In the genomic region with DNA sequence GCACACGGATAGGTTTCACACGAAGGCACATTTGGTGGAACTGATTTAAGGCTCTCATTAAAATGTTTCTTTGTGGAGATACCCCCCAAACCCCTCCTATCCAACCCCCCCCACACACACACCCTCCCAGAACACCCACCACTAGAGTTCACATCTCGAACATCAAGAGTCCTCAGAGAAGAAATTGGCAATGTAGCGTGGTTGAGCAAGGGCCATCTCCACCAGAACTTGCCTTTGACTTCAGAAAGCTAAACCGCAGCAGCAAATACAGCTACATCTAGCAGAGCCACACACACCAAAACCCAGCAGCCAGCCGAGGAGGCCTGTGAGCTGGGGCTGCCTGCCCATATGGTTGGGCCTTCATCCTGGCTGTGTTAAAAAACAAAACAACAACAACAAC, we compare ENCODE assay signal across 11 mouse cellular contexts. TPM values are rescaled to one million over a fixed set of nuclear protein-coding genes. Genes with fewer than 3 reads are reported as not detected.
DNase-seq lines count a peak whose midpoint lies in the region; ATAC-seq and TF ChIP-seq lines count a peak whose summit lies in the region.
"Had no signal": no experiment of that assay in that cellular context is flagged by ENCODE, and none has a peak within 500 bp of the region (broad histone marks: within the 10 kb centered on the region; RNA-seq: fewer than 3 reads in every experiment).

No protein-coding gene starts in this region.

- no peaks in the 10 kb centered on the region for H3K9me3 ChIP-seq in heart, postnatal 0 days (replicated peaks; ENCODE audit: control insufficient read depth, low read length)
- no peaks in the 10 kb centered on the region for H3K9me3 ChIP-seq in forebrain, embryonic 12.5 days
- H3K9me3 ChIP-seq in limb, embryonic 12.5 days = no peaks in the 10 kb centered on the region
- H3K9me3 ChIP-seq in neural tube, embryonic 13.5 days = no peaks in the 10 kb centered on the region

- ATAC-seq in heart, postnatal 0 days (ENCODE audit: insufficient read depth, low read depth) = no peak
- no peak for ATAC-seq in forebrain, embryonic 12.5 days (ENCODE audit: low FRiP score)
- ATAC-seq in limb, embryonic 12.5 days (ENCODE audit: insufficient number of reproducible peaks, insufficient read depth, low FRiP score, low TSS enrichment, low read depth) = no peak
- no peak for ATAC-seq in neural tube, embryonic 13.5 days (ENCODE audit: low read depth)

- 64% methylated on average over 6 of the region's 6 CpGs for WGBS in heart, postnatal 0 days
- WGBS in forebrain, embryonic 12.5 days = 73% methylated on average over 6 of the region's 6 CpGs
- WGBS in limb, embryonic 12.5 days = 10% methylated on average over 6 of the region's 6 CpGs
- WGBS in neural tube, embryonic 13.5 days = 20% methylated on average over 6 of the region's 6 CpGs

- 0 out of 2 replicates have a peak overlapping the region, but pooled peaks have one; percentile 81 for H3K4me3 ChIP-seq in heart, postnatal 0 days (ENCODE audit: low read depth, low read length)
- peak overlapping the region; percentile 85 for H3K4me3 ChIP-seq in forebrain, embryonic 12.5 days (replicated peaks)
- H3K4me3 ChIP-seq in limb, embryonic 12.5 days (replicated peaks) = peak overlapping the region; percentile 98
- H3K4me3 ChIP-seq in neural tube, embryonic 13.5 days = peak overlapping the region; percentile 98

- no peak for TF ChIP-seq EP300 in heart, postnatal 0 days (IDR thresholded peaks at IDR 0.05; ENCODE audit: low read depth)

- peak overlapping the region; percentile 22; the same call in 1 of the 2 replicates for H3K27ac ChIP-seq in heart, postnatal 0 days (ENCODE audit: low read depth)
- no peak overlapping the region for H3K27ac ChIP-seq in forebrain, embryonic 12.5 days
- H3K27ac ChIP-seq in limb, embryonic 12.5 days = peak overlapping the region; percentile 96
- H3K27ac ChIP-seq in neural tube, embryonic 13.5 days (replicated peaks) = no peak overlapping the region
- H3K27ac ChIP-seq: liver, embryonic 14.5 days had no signal

- H3K4me2 ChIP-seq in heart, postnatal 0 days (ENCODE audit: low read depth, low read length) = peak overlapping the region; percentile 76
- peak overlapping the region; percentile 80 for H3K4me2 ChIP-seq in forebrain, embryonic 12.5 days
- peak overlapping the region; percentile 91 for H3K4me2 ChIP-seq in limb, embryonic 12.5 days
- peak overlapping the region; percentile 82 for H3K4me2 ChIP-seq in neural tube, embryonic 13.5 days

- H3K9ac ChIP-seq in heart, postnatal 0 days (replicated peaks; ENCODE audit: low read depth, low read length) = no peak overlapping the region
- peak overlapping the region; percentile 95 for H3K9ac ChIP-seq in forebrain, embryonic 12.5 days
- peak overlapping the region; percentile 99 for H3K9ac ChIP-seq in limb, embryonic 12.5 days (replicated peaks)
- peak overlapping the region; percentile 99 for H3K9ac ChIP-seq in neural tube, embryonic 13.5 days
- H3K9ac ChIP-seq: liver, embryonic 14.5 days had no signal

- no peak for DNase-seq in heart, postnatal 0 days (ENCODE audit: low spot score)
- no peak for DNase-seq in heart, postnatal 4 days
- DNase-seq in frontal cortex, adult 2 months (ENCODE audit: extremely low spot score in 1 of 2, low spot score in 1 of 2) = no peak
- DNase-seq in urinary bladder, postnatal 4 days (ENCODE audit: low spot score in 2 of 2) = no peak
- DNase-seq in cerebellum, postnatal 14 days = no peak
- DNase-seq: adrenal gland, adult 8-10 months had no signal

- H3K36me3 ChIP-seq in heart, postnatal 0 days (replicated peaks; ENCODE audit: control insufficient read depth, insufficient read depth, low read length) = peaks cover 10% of the 10 kb centered on the region; the same call in 1 of the 2 replicates
- peaks cover 16% of the 10 kb centered on the region for H3K36me3 ChIP-seq in forebrain, embryonic 12.5 days (replicated peaks)
- peaks cover 11% of the 10 kb centered on the region for H3K36me3 ChIP-seq in limb, embryonic 12.5 days
- H3K36me3 ChIP-seq in neural tube, embryonic 13.5 days = peaks cover 20% of the 10 kb centered on the region

- H3K27me3 ChIP-seq in heart, postnatal 0 days (ENCODE audit: control insufficient read depth, insufficient read depth, low read length) = no peaks in the 10 kb centered on the region
- no peaks in the 10 kb centered on the region for H3K27me3 ChIP-seq in forebrain, embryonic 12.5 days
- no peaks in the 10 kb centered on the region for H3K27me3 ChIP-seq in limb, embryonic 12.5 days
- H3K27me3 ChIP-seq in neural tube, embryonic 13.5 days = no peaks in the 10 kb centered on the region
- H3K27me3 ChIP-seq: CH12.LX had no signal

- TF ChIP-seq CTCF in heart, postnatal 0 days (IDR thresholded peaks at IDR 0.05; ENCODE audit: low read depth) = no peak

- peaks cover 35% of the 10 kb centered on the region for H3K4me1 ChIP-seq in heart, postnatal 0 days (ENCODE audit: control insufficient read depth, insufficient read depth)
- peaks cover 65% of the 10 kb centered on the region for H3K4me1 ChIP-seq in forebrain, embryonic 12.5 days
- H3K4me1 ChIP-seq in limb, embryonic 12.5 days (replicated peaks) = peaks cover 79% of the 10 kb centered on the region
- H3K4me1 ChIP-seq in neural tube, embryonic 13.5 days (replicated peaks) = peaks cover 74% of the 10 kb centered on the region

RNA-seq across cellular contexts. Expression of gene Ptk7, which starts 1.9 kb away (rescaled TPM):
- total RNA-seq in heart, postnatal 0 days (2014; rRNA removed; ENCODE audit: low replicate concordance) = 57.9 and 70.4 TPM in 2 replicates
- polyA plus RNA-seq in heart, postnatal 0 days (2015; fragmentation: Nextera tagmentation; extraction: Ambion mirVana) = 16.9 and 17.2 TPM in 2 replicates
- 10 to 100 TPM; 34.8 to 36.2 TPM for total RNA-seq in heart, postnatal 4 days (2021)
- 55.3 and 56.4 TPM in 2 replicates for polyA plus RNA-seq in forebrain, embryonic 12.5 days (2016; fragmentation: Nextera tagmentation; extraction: Ambion mirVana)
- 156 and 165 TPM in 2 replicates for polyA plus RNA-seq in limb, embryonic 12.5 days (2016; fragmentation: Nextera tagmentation; extraction: Ambion mirVana)
- polyA plus RNA-seq in neural tube, embryonic 13.5 days (2015; fragmentation: Nextera tagmentation; extraction: Ambion mirVana) = 38.7 and 41.3 TPM in 2 replicates
- 5.3 and 6.3 TPM in 2 replicates for polyA plus RNA-seq in frontal cortex, adult 2 months (2012; rRNA removed)

RNA-seq across cellular contexts. Expression of gene Klc4, which starts 18.4 kb away (rescaled TPM):
- total RNA-seq in heart, postnatal 0 days (2014; rRNA removed; ENCODE audit: low replicate concordance) = 26.2 and 29.0 TPM in 2 replicates
- polyA plus RNA-seq in heart, postnatal 0 days (2015; fragmentation: Nextera tagmentation; extraction: Ambion mirVana) = 25.1 and 28.8 TPM in 2 replicates
- total RNA-seq in heart, postnatal 4 days (2021) = 10 to 100 TPM; 18.9 TPM
- polyA plus RNA-seq in forebrain, embryonic 12.5 days (2016; fragmentation: Nextera tagmentation; extraction: Ambion mirVana) = 39.0 and 42.5 TPM in 2 replicates
- 27.2 and 27.6 TPM in 2 replicates for polyA plus RNA-seq in limb, embryonic 12.5 days (2016; fragmentation: Nextera tagmentation; extraction: Ambion mirVana)
- polyA plus RNA-seq in neural tube, embryonic 13.5 days (2015; fragmentation: Nextera tagmentation; extraction: Ambion mirVana) = 41.8 and 45.3 TPM in 2 replicates
- 20.1 and 23.5 TPM in 2 replicates for polyA plus RNA-seq in frontal cortex, adult 2 months (2012; rRNA removed)

RNA-seq across cellular contexts. Expression of gene Mrpl2, which starts 18.6 kb away (rescaled TPM):
- 96.7 and 116 TPM in 2 replicates for total RNA-seq in heart, postnatal 0 days (2014; rRNA removed; ENCODE audit: low replicate concordance)
- polyA plus RNA-seq in heart, postnatal 0 days (2015; fragmentation: Nextera tagmentation; extraction: Ambion mirVana) = 152 and 158 TPM in 2 replicates
- 100 to 1,000 TPM; 107 to 109 TPM for total RNA-seq in heart, postnatal 4 days (2021)
- polyA plus RNA-seq in forebrain, embryonic 12.5 days (2016; fragmentation: Nextera tagmentation; extraction: Ambion mirVana) = 76.6 and 102 TPM in 2 replicates
- polyA plus RNA-seq in limb, embryonic 12.5 days (2016; fragmentation: Nextera tagmentation; extraction: Ambion mirVana) = 99.5 and 112 TPM in 2 replicates
- 63.2 and 70.1 TPM in 2 replicates for polyA plus RNA-seq in neural tube, embryonic 13.5 days (2015; fragmentation: Nextera tagmentation; extraction: Ambion mirVana)
- 51.2 and 58.7 TPM in 2 replicates for polyA plus RNA-seq in frontal cortex, adult 2 months (2012; rRNA removed)

RNA-seq across cellular contexts. Expression of gene Cul7, which starts 22.7 kb away (rescaled TPM):
- total RNA-seq in heart, postnatal 0 days (2014; rRNA removed; ENCODE audit: low replicate concordance) = 92.7 and 95.5 TPM in 2 replicates
- 18.6 and 20.6 TPM in 2 replicates for polyA plus RNA-seq in heart, postnatal 0 days (2015; fragmentation: Nextera tagmentation; extraction: Ambion mirVana)
- 10 to 100 TPM; 65.5 to 66.6 TPM for total RNA-seq in heart, postnatal 4 days (2021)
- polyA plus RNA-seq in forebrain, embryonic 12.5 days (2016; fragmentation: Nextera tagmentation; extraction: Ambion mirVana) = 46.5 and 47.8 TPM in 2 replicates
- polyA plus RNA-seq in limb, embryonic 12.5 days (2016; fragmentation: Nextera tagmentation; extraction: Ambion mirVana) = 56.1 and 60.1 TPM in 2 replicates
- 40.0 and 41.7 TPM in 2 replicates for polyA plus RNA-seq in neural tube, embryonic 13.5 days (2015; fragmentation: Nextera tagmentation; extraction: Ambion mirVana)
- polyA plus RNA-seq in frontal cortex, adult 2 months (2012; rRNA removed) = 33.0 and 35.2 TPM in 2 replicates

RNA-seq across cellular contexts. Expression of gene Rrp36, which starts 46.7 kb away (rescaled TPM):
- total RNA-seq in heart, postnatal 0 days (2014; rRNA removed; ENCODE audit: low replicate concordance) = 15.5 and 18.8 TPM in 2 replicates
- polyA plus RNA-seq in heart, postnatal 0 days (2015; fragmentation: Nextera tagmentation; extraction: Ambion mirVana) = 26.6 and 29.7 TPM in 2 replicates
- total RNA-seq in heart, postnatal 4 days (2021) = 10 to 100 TPM; 16.7 TPM
- 54.4 and 57.6 TPM in 2 replicates for polyA plus RNA-seq in forebrain, embryonic 12.5 days (2016; fragmentation: Nextera tagmentation; extraction: Ambion mirVana)
- polyA plus RNA-seq in limb, embryonic 12.5 days (2016; fragmentation: Nextera tagmentation; extraction: Ambion mirVana) = 68.8 and 70.0 TPM in 2 replicates
- 47.7 and 53.5 TPM in 2 replicates for polyA plus RNA-seq in neural tube, embryonic 13.5 days (2015; fragmentation: Nextera tagmentation; extraction: Ambion mirVana)
- polyA plus RNA-seq in frontal cortex, adult 2 months (2012; rRNA removed) = 29.6 and 33.0 TPM in 2 replicates

Comparison
In these comparisons a context has a peak if more than half of its experiments do, and no peak if none do; other contexts are left out.
1. H3K27ac ChIP-seq: peak in heart, postnatal 0 days (single experiment) and limb, embryonic 12.5 days (single experiment); none in forebrain, embryonic 12.5 days (single experiment) and neural tube, embryonic 13.5 days (single experiment).
2. Peak in every context shown above with its lines, with median percentiles within 50 percentile points of each other: H3K4me2 ChIP-seq and H3K4me3 ChIP-seq.